In genomic region chrX:23692336-23692721, GRCm38 (mm10) we compare ENCODE assay signal across 8 mouse cellular contexts. TPM values are rescaled to one million over a fixed set of nuclear protein-coding genes. Genes with fewer than 3 reads are reported as not detected.
DNase-seq lines count a peak whose midpoint lies in the region; ATAC-seq and TF ChIP-seq lines count a peak whose summit lies in the region.

No protein-coding gene starts in this region.

- intact Hi-C loops in heart, postnatal 10 days (cut with DNase I): no loop called here

- peak overlapping the region; percentile 68 for H3K4me3 ChIP-seq in heart, embryonic 13.5 days
- peak overlapping the region; percentile 56 for H3K4me3 ChIP-seq in forebrain, embryonic 12.5 days (replicated peaks)
- peak overlapping the region; percentile 27 to 50 for H3K4me3 ChIP-seq in liver, embryonic 14.5 days (ENCODE audit: insufficient read depth in 1 of 2, low read depth in 2 of 2, low read length in 2 of 2)
- H3K4me3 ChIP-seq in stomach, postnatal 0 days (ENCODE audit: low read depth, low read length): peak overlapping the region; percentile 60

- H3K4me2 ChIP-seq in heart, embryonic 13.5 days: peak overlapping the region; percentile 66
- H3K4me2 ChIP-seq in forebrain, embryonic 12.5 days: peak overlapping the region; percentile 43
- H3K4me2 ChIP-seq in liver, embryonic 14.5 days (ENCODE audit: low read depth): peak overlapping the region; percentile 69
- peak overlapping the region; percentile 44; the same call in 1 of the 2 replicates for H3K4me2 ChIP-seq in stomach, postnatal 0 days (replicated peaks; ENCODE audit: low read depth)

- H3K27me3 ChIP-seq in heart, embryonic 13.5 days (replicated peaks): no peaks in the 10 kb centered on the region
- no peaks in the 10 kb centered on the region for H3K27me3 ChIP-seq in forebrain, embryonic 12.5 days
- no peaks in the 10 kb centered on the region for H3K27me3 ChIP-seq in liver, embryonic 14.5 days (ENCODE audit: control insufficient read depth, insufficient read depth, low read length)
- H3K27me3 ChIP-seq in stomach, postnatal 0 days (ENCODE audit: control insufficient read depth, insufficient read depth, low read length): no peaks in the 10 kb centered on the region

- no peak for TF ChIP-seq CTCF in liver, embryonic 14.5 days (IDR thresholded peaks at IDR 0.05; ENCODE audit: low read depth)
- TF ChIP-seq CTCF in stomach, postnatal 0 days (IDR thresholded peaks at IDR 0.05; ENCODE audit: low read depth): no peak

- no peak for ATAC-seq in heart, embryonic 13.5 days (ENCODE audit: extremely low read depth, insufficient number of reproducible peaks, low FRiP score, low TSS enrichment)
- peak; percentile 18; the same call in 1 of the 2 replicates for ATAC-seq in forebrain, embryonic 12.5 days (ENCODE audit: low FRiP score)
- ATAC-seq in liver, embryonic 14.5 days (ENCODE audit: insufficient read depth): peak; percentile 15; the same call in 1 of the 2 replicates
- ATAC-seq in stomach, postnatal 0 days (ENCODE audit: low FRiP score, low TSS enrichment): no peak; the same call in 1 of the 2 replicates

- no peaks in the 10 kb centered on the region for H3K4me1 ChIP-seq in heart, embryonic 13.5 days
- H3K4me1 ChIP-seq in forebrain, embryonic 12.5 days: no peaks in the 10 kb centered on the region
- no peaks in the 10 kb centered on the region for H3K4me1 ChIP-seq in liver, embryonic 14.5 days (replicated peaks; ENCODE audit: control insufficient read depth in 2 of 2, insufficient read depth in 2 of 2, low read length in 1 of 2)
- no peaks in the 10 kb centered on the region for H3K4me1 ChIP-seq in stomach, postnatal 0 days (replicated peaks; ENCODE audit: control insufficient read depth, insufficient read depth)

- no peak for DNase-seq in heart, postnatal 10 days
- DNase-seq in Muller cell, postnatal 12 days (ENCODE audit: inconsistent ontology term): peak; percentile 34
- DNase-seq in liver, embryonic 14.5 days (ENCODE audit: low read depth in 3 of 3, low spot score in 3 of 3): no peak
- no peak for DNase-seq in stomach, postnatal 0 days (ENCODE audit: low spot score)
- no peak for DNase-seq in right cerebral cortex, postnatal 14 days
- no peak for DNase-seq in urinary bladder, postnatal 25 days (ENCODE audit: low spot score)

- peak overlapping the region; percentile 45; the same call in 1 of the 2 replicates for H3K27ac ChIP-seq in heart, embryonic 13.5 days (replicated peaks)
- H3K27ac ChIP-seq in forebrain, embryonic 12.5 days: no peak overlapping the region
- peak overlapping the region; percentile 64 for H3K27ac ChIP-seq in liver, embryonic 14.5 days
- no peak overlapping the region for H3K27ac ChIP-seq in stomach, postnatal 0 days (replicated peaks)

- H3K36me3 ChIP-seq in heart, embryonic 13.5 days: no peaks in the 10 kb centered on the region
- H3K36me3 ChIP-seq in forebrain, embryonic 12.5 days (replicated peaks): no peaks in the 10 kb centered on the region
- H3K36me3 ChIP-seq in liver, embryonic 14.5 days (replicated peaks; ENCODE audit: control insufficient read depth, insufficient read depth, low read depth): no peaks in the 10 kb centered on the region
- H3K36me3 ChIP-seq in stomach, postnatal 0 days (ENCODE audit: control insufficient read depth, insufficient read depth, low read length): no peaks in the 10 kb centered on the region

- 15% methylated on average over 5 of the region's 5 CpGs for WGBS in heart, embryonic 13.5 days
- 24% methylated on average over 5 of the region's 5 CpGs for WGBS in forebrain, embryonic 12.5 days
- 14% methylated on average over 5 of the region's 5 CpGs for WGBS in liver, embryonic 14.5 days (ENCODE audit: insufficient replicate concordance)
- 12% methylated on average over 5 of the region's 5 CpGs for WGBS in stomach, postnatal 0 days

- H3K9ac ChIP-seq in heart, embryonic 13.5 days: peak overlapping the region; percentile 69; the same call in 1 of the 2 replicates
- no peak overlapping the region for H3K9ac ChIP-seq in forebrain, embryonic 12.5 days
- H3K9ac ChIP-seq in liver, embryonic 14.5 days (replicated peaks): peak overlapping the region; percentile 44
- no peak overlapping the region for H3K9ac ChIP-seq in stomach, postnatal 0 days (ENCODE audit: low read length)

- TF ChIP-seq EP300 in liver, embryonic 14.5 days (IDR thresholded peaks at IDR 0.05; ENCODE audit: low read depth): no peak
- TF ChIP-seq EP300 in stomach, postnatal 0 days (optimal IDR thresholded peaks at IDR 0.05): no peak

- no peaks in the 10 kb centered on the region for H3K9me3 ChIP-seq in heart, embryonic 13.5 days
- H3K9me3 ChIP-seq in forebrain, embryonic 12.5 days: no peaks in the 10 kb centered on the region
- no peaks in the 10 kb centered on the region for H3K9me3 ChIP-seq in liver, embryonic 14.5 days (ENCODE audit: control insufficient read depth, low read length)
- no peaks in the 10 kb centered on the region for H3K9me3 ChIP-seq in stomach, postnatal 0 days (ENCODE audit: control insufficient read depth, low read length)

RNA-seq across cellular contexts. Expression of gene Wdr44, which starts 0.5 kb away (rescaled TPM):
- 7.3 and 8.8 TPM in 2 replicates for polyA plus RNA-seq in heart, embryonic 13.5 days (2015; fragmentation: Nextera tagmentation; extraction: Ambion mirVana)
- total RNA-seq in heart, postnatal 10 days (2021): 10 to 100 TPM; 11.6 to 11.9 TPM
- 9.5 and 11.1 TPM in 2 replicates for polyA plus RNA-seq in forebrain, embryonic 12.5 days (2016; fragmentation: Nextera tagmentation; extraction: Ambion mirVana)
- 1.1 and 2.2 TPM in 2 replicates for polyA plus RNA-seq in liver, embryonic 14.5 days (2012; rRNA removed)
- polyA plus RNA-seq in liver, embryonic 14.5 days (2014; fragmentation: Nextera tagmentation; extraction: Ambion mirVana): 4.5 and 5.5 TPM in 2 replicates
- 5.4 and 6.3 TPM in 2 replicates for polyA plus RNA-seq in stomach, postnatal 0 days (2015; fragmentation: Nextera tagmentation; extraction: Ambion mirVana)

Comparison
In these comparisons a context has a peak if more than half of its experiments do, and no peak if none do; other contexts are left out.
1. ATAC-seq: peak in forebrain, embryonic 12.5 days (single experiment) and liver, embryonic 14.5 days (single experiment); none in heart, embryonic 13.5 days (single experiment) and stomach, postnatal 0 days (single experiment).
2. H3K27ac ChIP-seq: peak in heart, embryonic 13.5 days (single experiment) and liver, embryonic 14.5 days (single experiment); none in forebrain, embryonic 12.5 days (single experiment) and stomach, postnatal 0 days (single experiment).
3. H3K9ac ChIP-seq: peak in heart, embryonic 13.5 days (single experiment) and liver, embryonic 14.5 days (single experiment); none in forebrain, embryonic 12.5 days (single experiment) and stomach, postnatal 0 days (single experiment).
4. Peak in every context shown above with its lines, with median percentiles within 50 percentile points of each other: H3K4me2 ChIP-seq and H3K4me3 ChIP-seq.